Mouse (Mus musculus) bone marrow macrophage, adult 2 months (primary cell): Measurements from ENCODE around the gene Mms19.

Experiments
- CTCF ChIP-seq: IDR thresholded peaks from 2 replicates; pipeline ENCODE4 v1.5.1; 2012; ENCODE audit warnings: low read depth, mild to moderate bottlenecking, low read length, moderate library complexity
- POLR2A ChIP-seq: IDR thresholded peaks from 2 replicates; pipeline ENCODE4 v1.6.1; 2012; ENCODE audit warnings: mild to moderate bottlenecking, low read depth, low read length, borderline replicate concordance

DNA sequence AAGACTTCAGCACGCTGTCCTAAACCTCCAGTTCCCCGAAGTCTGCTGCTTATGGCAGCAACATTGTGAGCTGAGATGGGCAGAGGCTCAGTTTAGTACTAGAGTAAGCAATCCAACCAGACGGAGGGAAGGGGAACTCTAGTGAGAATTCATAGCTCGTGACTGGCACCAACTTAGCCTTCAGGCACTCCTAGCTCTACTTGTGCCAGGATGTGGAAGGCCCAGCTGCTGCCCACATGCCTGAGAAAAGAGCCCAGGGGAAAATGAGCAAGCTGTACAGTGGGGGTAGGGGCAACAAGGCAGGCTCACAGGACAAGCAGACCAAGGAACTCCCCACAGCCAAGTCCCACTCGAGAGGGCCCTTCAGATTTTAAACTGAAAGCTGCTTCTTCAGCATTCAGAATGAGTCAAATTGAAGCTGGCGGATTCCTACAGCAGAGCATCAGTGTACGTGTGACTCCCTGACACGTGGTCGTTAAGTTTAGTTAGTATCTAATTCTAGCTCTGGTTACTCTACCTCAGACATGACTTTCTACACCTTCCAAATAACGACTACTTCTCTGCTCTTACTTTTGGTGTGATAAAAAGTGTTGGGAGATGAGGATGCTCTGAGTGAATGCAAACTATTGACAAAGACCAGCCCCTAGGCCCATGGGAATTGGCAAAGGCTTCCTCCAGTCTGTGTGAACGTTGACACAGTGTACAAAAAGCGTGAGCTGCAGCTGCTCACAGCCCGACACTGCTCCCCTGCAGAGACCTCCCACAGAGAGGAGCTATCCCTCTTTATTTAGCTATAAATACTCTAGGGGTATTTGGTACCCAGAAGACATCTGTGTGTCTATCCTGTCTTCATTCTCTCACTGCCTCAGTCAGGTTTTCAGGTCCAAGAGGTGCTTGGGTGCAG, 6.8 kb downstream of the Mms19 start:
- TF ChIP-seq POLR2A (no peak), CTCF (no peak)
